Comparison of ENCODE assay signal across 25 mouse cellular contexts in the genomic region with DNA sequence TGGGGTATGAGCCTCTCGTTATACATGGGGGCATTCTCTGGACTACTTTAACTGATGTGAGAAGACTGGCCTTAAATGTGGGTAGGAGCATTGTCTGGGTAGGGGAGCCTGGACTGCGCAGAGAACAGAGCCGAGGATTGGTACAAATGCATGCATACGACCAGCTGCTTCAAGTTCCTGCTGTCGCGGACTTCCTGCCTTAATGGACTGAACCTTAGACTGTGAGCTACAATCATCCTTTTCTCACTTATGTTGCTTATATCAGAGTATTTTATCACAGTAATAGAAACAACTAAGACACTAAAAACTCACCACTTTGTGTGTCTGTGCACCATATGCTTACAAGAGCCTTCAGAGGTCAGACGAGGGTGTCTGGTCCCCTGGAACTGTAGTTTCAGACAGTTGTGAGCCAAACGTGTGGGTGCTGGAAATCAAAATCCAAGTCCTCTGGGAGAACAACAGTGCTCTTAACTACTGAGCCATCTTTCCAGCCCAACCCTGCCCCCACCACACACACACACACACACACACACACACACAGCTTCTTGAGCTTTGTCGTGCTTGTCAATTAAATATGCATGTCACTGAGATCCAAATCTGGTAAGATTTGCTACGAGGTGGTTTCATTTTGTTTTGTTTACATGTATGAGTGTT. TPM values are rescaled to one million over a fixed set of nuclear protein-coding genes. Genes with fewer than 3 reads are reported as not detected.
DNase-seq lines count a peak whose midpoint lies in the region; ATAC-seq and TF ChIP-seq lines count a peak whose summit lies in the region.
"Had no signal": no experiment of that assay in that cellular context is flagged by ENCODE, and none has a peak within 500 bp of the region (broad histone marks: within the 10 kb centered on the region; RNA-seq: fewer than 3 reads in every experiment).

No protein-coding gene starts in this region.

- ATAC-seq in inflammation-experienced regulatory T-cells, adult 6 months = no peak
- ATAC-seq in forebrain, embryonic 13.5 days = no peak
- ATAC-seq: activated CD4-positive, CD25-positive, alpha-beta regulatory T cell, adult 4 months; hindbrain, postnatal 0 days; Patski had no signal

- no peak for TF ChIP-seq CTCF in thymus, adult 2 months (IDR thresholded peaks at IDR 0.05; ENCODE audit: borderline replicate concordance, control insufficient read depth, extremely low read depth, insufficient read depth, low read length, poor library complexity)
- no peak for TF ChIP-seq CTCF in MEL (IDR thresholded peaks at IDR 0.05 in 2 of 3, conservative IDR thresholded peaks at IDR 0.05 in 1 of 3; ENCODE audit: control insufficient read depth in 1 of 3, insufficient read depth in 1 of 3, low read depth in 2 of 3, low read length in 3 of 3, poor library complexity in 1 of 3, severe bottlenecking in 1 of 3)
- TF ChIP-seq CTCF in small intestine, adult 2 months (IDR thresholded peaks at IDR 0.05; ENCODE audit: extremely low read depth, insufficient read length, insufficient replicate concordance, low read depth, low read length) = no peak

- TF ChIP-seq POLR2A in thymus, adult 2 months (IDR thresholded peaks at IDR 0.05; ENCODE audit: control insufficient read depth, extremely low read depth, insufficient read depth, low read length, poor library complexity) = no peak
- TF ChIP-seq POLR2A in MEL (IDR thresholded peaks at IDR 0.05; ENCODE audit: control insufficient read depth in 1 of 2, insufficient read depth in 1 of 2, low read depth in 1 of 2, low read length in 2 of 2, poor library complexity in 1 of 2) = no peak
- no peak for TF ChIP-seq POLR2A in small intestine, adult 2 months (IDR thresholded peaks at IDR 0.05; ENCODE audit: low read depth, low read length)

- peaks cover 95% of the 10 kb centered on the region for H3K4me1 ChIP-seq in heart, embryonic 10.5 days
- H3K4me1 ChIP-seq in thymus, adult 2 months (replicated peaks; ENCODE audit: control insufficient read depth, insufficient read depth, low read length) = peaks cover 44% of the 10 kb centered on the region
- H3K4me1 ChIP-seq in MEL (ENCODE audit: control insufficient read depth in 1 of 2, insufficient read depth in 2 of 2, low read length in 2 of 2) = no peaks in the 10 kb centered on the region
- H3K4me1 ChIP-seq in small intestine, adult 2 months (ENCODE audit: control insufficient read depth, insufficient read depth, insufficient read length, low read length) = peaks cover 45% of the 10 kb centered on the region
- peaks cover 24% of the 10 kb centered on the region for H3K4me1 ChIP-seq in forebrain, embryonic 13.5 days

- WGBS in heart, embryonic 10.5 days = 68% methylated on average over 10 of the region's 10 CpGs
- WGBS in thymus, adult 2 months = 53% methylated on average over 10 of the region's 10 CpGs
- 25% methylated on average over 10 of the region's 10 CpGs for WGBS in small intestine, adult 2 months
- 75% methylated on average over 10 of the region's 10 CpGs for WGBS in forebrain, embryonic 13.5 days

- no peak overlapping the region for H3K4me3 ChIP-seq in heart, embryonic 10.5 days
- H3K4me3 ChIP-seq in thymus, adult 2 months (ENCODE audit: control insufficient read depth, insufficient read depth, low read length) = no peak overlapping the region
- H3K4me3 ChIP-seq in MEL (ENCODE audit: control insufficient read depth in 1 of 2, insufficient read depth in 1 of 2, low read depth in 2 of 2, low read length in 2 of 2) = peak overlapping the region; percentile 19 to 25; a peak in 2 of 4 replicates
- peak overlapping the region; percentile 16; the same call in 1 of the 2 replicates for H3K4me3 ChIP-seq in small intestine, adult 2 months (ENCODE audit: low read depth, low read length)
- no peak overlapping the region for H3K4me3 ChIP-seq in forebrain, embryonic 13.5 days
- H3K4me3 ChIP-seq: embryonic facial prominence, embryonic 13.5 days; forebrain, embryonic 12.5 days; gastrocnemius, adult 2 months; heart, embryonic 15.5 days; hindbrain, embryonic 13.5 days had no signal

- no peak for DNase-seq in heart, embryonic 10.5 days (ENCODE audit: low spot score)
- DNase-seq in heart, adult 11 months = no peak
- no peak for DNase-seq in thymus, adult 2 months
- no peak for DNase-seq in thymus, postnatal 36 days
- DNase-seq in MEL (ENCODE audit: low read depth, low spot score) = no peak
- DNase-seq: adrenal gland, postnatal 14 days; cerebellum, adult 18-20 months; cerebellum, adult 9-11 months; cerebellum, postnatal 36 days; gastrocnemius, adult 2 months; gastrocnemius, postnatal 36 days; heart, adult 18-20 months; heart, postnatal 14 days had no signal

- H3K9ac ChIP-seq in MEL (ENCODE audit: control insufficient read depth, low read depth, low read length, poor library complexity, severe bottlenecking) = no peak overlapping the region
- H3K9ac ChIP-seq in forebrain, embryonic 13.5 days = no peak overlapping the region
- H3K9ac ChIP-seq: embryonic facial prominence, embryonic 13.5 days; forebrain, embryonic 12.5 days; heart, embryonic 15.5 days; hindbrain, embryonic 13.5 days had no signal

- no peak for TF ChIP-seq EP300 in MEL (IDR thresholded peaks at IDR 0.05; ENCODE audit: low read depth in 1 of 2, low read length in 2 of 2)

- no peaks in the 10 kb centered on the region for H3K36me3 ChIP-seq in heart, embryonic 10.5 days
- H3K36me3 ChIP-seq in thymus, adult 2 months (ENCODE audit: control insufficient read depth, insufficient read depth, low read length) = no peaks in the 10 kb centered on the region
- H3K36me3 ChIP-seq in MEL (ENCODE audit: control insufficient read depth in 1 of 2, insufficient read depth in 2 of 2, low read length in 2 of 2) = no peaks in the 10 kb centered on the region
- no peaks in the 10 kb centered on the region for H3K36me3 ChIP-seq in small intestine, adult 2 months (ENCODE audit: control insufficient read depth, insufficient read depth, low read length)
- H3K36me3 ChIP-seq in forebrain, embryonic 13.5 days (ENCODE audit: poor library complexity, severe bottlenecking) = no peaks in the 10 kb centered on the region
- H3K36me3 ChIP-seq: embryonic facial prominence, embryonic 13.5 days; forebrain, embryonic 12.5 days; G1E; heart, embryonic 15.5 days; hindbrain, embryonic 13.5 days had no signal

- no peak overlapping the region for H3K4me2 ChIP-seq in forebrain, embryonic 13.5 days
- H3K4me2 ChIP-seq: embryonic facial prominence, embryonic 13.5 days; forebrain, embryonic 12.5 days; heart, embryonic 11.5 days; heart, embryonic 15.5 days; hindbrain, embryonic 13.5 days had no signal

- H3K9me3 ChIP-seq in heart, embryonic 10.5 days = no peaks in the 10 kb centered on the region
- no peaks in the 10 kb centered on the region for H3K9me3 ChIP-seq in MEL (replicated peaks; ENCODE audit: insufficient read depth, low read length)
- H3K9me3 ChIP-seq in forebrain, embryonic 13.5 days (replicated peaks) = no peaks in the 10 kb centered on the region
- H3K9me3 ChIP-seq: embryonic facial prominence, embryonic 13.5 days; forebrain, embryonic 12.5 days; G1E; heart, embryonic 15.5 days; hindbrain, embryonic 13.5 days had no signal

- H3K27ac ChIP-seq in heart, embryonic 10.5 days = peak overlapping the region; percentile 52; the same call in 1 of the 2 replicates
- 0 out of 2 replicates have a peak overlapping the region, but pooled peaks have one; percentile 23 for H3K27ac ChIP-seq in thymus, adult 2 months (ENCODE audit: control insufficient read depth, insufficient read depth, low read length)
- H3K27ac ChIP-seq in MEL (ENCODE audit: control insufficient read depth, low read depth, low read length) = no peak overlapping the region
- peak overlapping the region; percentile 74 for H3K27ac ChIP-seq in small intestine, adult 2 months (ENCODE audit: insufficient read depth, low read depth, low read length)
- H3K27ac ChIP-seq in forebrain, embryonic 13.5 days = no peak overlapping the region
- H3K27ac ChIP-seq: embryonic facial prominence, embryonic 13.5 days; forebrain, embryonic 12.5 days; gastrocnemius, adult 2 months; heart, embryonic 15.5 days; hindbrain, embryonic 13.5 days; hindbrain, postnatal 0 days had no signal

- H3K79me2 ChIP-seq in MEL (ENCODE audit: control insufficient read depth, insufficient read depth, low read length, poor library complexity) = no peaks in the 10 kb centered on the region

- TF ChIP-seq RAD21 in MEL (IDR thresholded peaks at IDR 0.05; ENCODE audit: low read depth, low read length) = no peak

- no peaks in the 10 kb centered on the region for H3K27me3 ChIP-seq in heart, embryonic 10.5 days (ENCODE audit: insufficient read depth, poor library complexity, severe bottlenecking)
- no peaks in the 10 kb centered on the region for H3K27me3 ChIP-seq in thymus, adult 2 months (ENCODE audit: control insufficient read depth, insufficient read depth, low read length)
- peaks cover 0 to 2% of the 10 kb centered on the region in 2 experiments; a peak in 1 of 4 replicates for H3K27me3 ChIP-seq in MEL (ENCODE audit: control insufficient read depth in 1 of 2, insufficient read depth in 2 of 2, low read length in 2 of 2)
- H3K27me3 ChIP-seq in small intestine, adult 2 months (ENCODE audit: control insufficient read depth, insufficient read depth, low read length) = no peaks in the 10 kb centered on the region
- no peaks in the 10 kb centered on the region for H3K27me3 ChIP-seq in forebrain, embryonic 13.5 days
- H3K27me3 ChIP-seq: embryonic facial prominence, embryonic 13.5 days; heart, embryonic 15.5 days; hindbrain, embryonic 13.5 days; Patski had no signal

TF ChIP-seq in MEL, 35 proteins besides CTCF, POLR2A, EP300 and RAD21 (continues in another document):
- TF ChIP-seq HCFC1 (IDR thresholded peaks at IDR 0.05; ENCODE audit: low read depth, low read length) = no peak
- TF ChIP-seq E2F4 (IDR thresholded peaks at IDR 0.05; ENCODE audit: borderline replicate concordance, low read depth, low read length) = no peak
- no peak for TF ChIP-seq USF1 (IDR thresholded peaks at IDR 0.05; ENCODE audit: low read depth, low read length)
- TF ChIP-seq ZMIZ1 (IDR thresholded peaks at IDR 0.05; ENCODE audit: low read depth, low read length) = no peak
- TF ChIP-seq MEF2A (IDR thresholded peaks at IDR 0.05; ENCODE audit: extremely low read depth, insufficient replicate concordance, low read depth, low read length, poor library complexity, severe bottlenecking) = no peak
- TF ChIP-seq ZC3H11A (IDR thresholded peaks at IDR 0.05; ENCODE audit: low read depth, low read length) = no peak
- no peak for TF ChIP-seq ETS1 (IDR thresholded peaks at IDR 0.05; ENCODE audit: low read depth, low read length)
- no peak for TF ChIP-seq TAL1 (IDR thresholded peaks at IDR 0.05; ENCODE audit: low read length)

RNA-seq across cellular contexts. Expression of a gene that starts 26.6 kb away (rescaled TPM):
- 51.8 and 57.5 TPM in 2 replicates for polyA plus RNA-seq in heart, embryonic 10.5 days (2016; fragmentation: Nextera tagmentation; extraction: Ambion mirVana)
- polyA plus RNA-seq in thymus, adult 2 months (2012; rRNA removed) = 27.4 and 37.2 TPM in 2 replicates
- total RNA-seq in MEL (2012; rRNA removed) = not detected in 2 replicates
- not detected for polyA plus RNA-seq in MEL (2012; ENCODE audit: insufficient read depth in 1 of 2, insufficient read length in 2 of 2, low read depth in 1 of 2, low replicate concordance in 2 of 2, missing spikeins in 1 of 2)
- 16.0 and 21.3 TPM in 2 replicates for polyA plus RNA-seq in small intestine, adult 2 months (2012; rRNA removed)
- polyA plus RNA-seq in inflammation-experienced regulatory T-cells, adult 6 months (2017; shearing (Covaris generic)) = 1 to 10 TPM; 3.3 to 5.3 (median 4.5) TPM
- 18.9 and 20.3 TPM in 2 replicates for polyA plus RNA-seq in forebrain, embryonic 13.5 days (2015; fragmentation: Nextera tagmentation; extraction: Ambion mirVana)
- polyA plus RNA-seq: G1E had no signal

Comparison
In these comparisons a context has a peak if more than half of its experiments do, and no peak if none do; other contexts are left out.
1. H3K27ac ChIP-seq: peak in heart, embryonic 10.5 days (single experiment), thymus, adult 2 months (single experiment) and small intestine, adult 2 months (single experiment); none in MEL (single experiment) and forebrain, embryonic 13.5 days (single experiment).
2. H3K4me3 ChIP-seq: peak in MEL (2 of 2) and small intestine, adult 2 months (single experiment); none in heart, embryonic 10.5 days (single experiment), thymus, adult 2 months (single experiment) and forebrain, embryonic 13.5 days (single experiment).
3. RNA of a gene that starts 26.6 kb away (polyA plus RNA-seq): 51.8 to 57.5 TPM in heart, embryonic 10.5 days, 27.4 to 37.2 TPM in thymus, adult 2 months, 16.0 to 21.3 TPM in small intestine, adult 2 months, 18.9 to 20.3 TPM in forebrain, embryonic 13.5 days and 3.3 to 5.3 TPM in inflammation-experienced regulatory T-cells, adult 6 months; not detected in MEL; every median in the first group is over 4 times any median in the second.